Mouse (Mus musculus) gonadal fat pad, adult 2 months (tissue): ENCODE measurements around the gene Zmynd10. TPM values are rescaled to one million over a fixed set of nuclear protein-coding genes. Genes with fewer than 3 reads are reported as not detected.

Experiments used
- polyA plus RNA-seq: library from polyadenylated mRNA; depleted of rRNA; stranded (reverse); fragments of >200 nt; gene quantifications from 2 replicates; pipeline ENCODE4 v1.2.3, GENCODE M21; 2012; rRNA removed

The Zmynd10 gene
- polyA plus RNA-seq, 1 experiment = 8.4 TPM

Other genes starting within 250 kb of the Zmynd10 start
- 23.0 and 28.6 TPM in 2 replicates for gene Hemk1, start 208.9 kb upstream of the Zmynd10 start, polyA plus RNA-seq
- gene 6430571L13Rik, start 206.7 kb upstream of the Zmynd10 start, polyA plus RNA-seq = 0.61 and 0.66 TPM in 2 replicates
- gene Cacna2d2, start 147.7 kb upstream of the Zmynd10 start, polyA plus RNA-seq = 2.2 TPM in 2 replicates
- 54.1 and 56.0 TPM in 2 replicates for gene Tmem115, start 13.4 kb upstream of the Zmynd10 start, polyA plus RNA-seq
- gene Cyb561d2, start 5.1 kb upstream of the Zmynd10 start, polyA plus RNA-seq = 58.2 and 65.4 TPM in 2 replicates
- gene Nprl2, start 5.1 kb upstream of the Zmynd10 start, polyA plus RNA-seq = 29.7 and 35.0 TPM in 2 replicates
- gene Rassf1, start 4.3 kb downstream of the Zmynd10 start, polyA plus RNA-seq = 30.9 and 36.8 TPM in 2 replicates
- gene Tusc2, start 16.0 kb downstream of the Zmynd10 start, polyA plus RNA-seq = 54.3 and 59.6 TPM in 2 replicates
- gene Hyal2, start 20.6 kb downstream of the Zmynd10 start, polyA plus RNA-seq = 68.6 and 82.6 TPM in 2 replicates
- gene Hyal1, start 29.6 kb downstream of the Zmynd10 start, polyA plus RNA-seq = 17.0 and 17.8 TPM in 2 replicates
- gene Naa80, start 31.6 kb downstream of the Zmynd10 start, polyA plus RNA-seq = 52.7 and 58.7 TPM in 2 replicates
- gene Hyal3, start 33.5 kb downstream of the Zmynd10 start, polyA plus RNA-seq = 2.4 and 2.6 TPM in 2 replicates
- 30.6 and 32.7 TPM in 2 replicates for gene Ifrd2, start 40.3 kb downstream of the Zmynd10 start, polyA plus RNA-seq
- 37.2 and 52.8 TPM in 2 replicates for gene Sema3b, start 61.9 kb downstream of the Zmynd10 start, polyA plus RNA-seq
- gene Gnai2, start 88.1 kb downstream of the Zmynd10 start, polyA plus RNA-seq = 685 and 710 TPM in 2 replicates
- gene Slc38a3, start 122.2 kb downstream of the Zmynd10 start, polyA plus RNA-seq = 10.5 and 12.5 TPM in 2 replicates
- 0.24 TPM in 1 of 2 replicates, not detected in the other for gene Gnat1, start 132.4 kb downstream of the Zmynd10 start, polyA plus RNA-seq
- gene Sema3f, start 163.2 kb downstream of the Zmynd10 start, polyA plus RNA-seq = 59.8 and 64.0 TPM in 2 replicates
- gene Rbm5, start 223.7 kb downstream of the Zmynd10 start, polyA plus RNA-seq = 59.3 and 73.5 TPM in 2 replicates